Mouse (Mus musculus) spleen, adult 2 months (tissue): ENCODE results near the gene Camk2g. TPM values are rescaled to one million over a fixed set of nuclear protein-coding genes. Genes with fewer than 3 reads are reported as not detected.

Experiments
- DNase-seq, 2 experiments: peaks; one replicate each; pipeline versions ENCODE4 v3.0.0 to v3.0.0-alpha.2; 2012 to 2021; ENCODE audit warnings: low spot score in 2 of 2, low read depth in 1 of 2
- H3K27ac ChIP-seq: fragments of 200-500 bp; 2 replicates; pipeline ENCODE4 v1.5.1; 2012; ENCODE audit warnings: low read length, inconsistent platforms; ENCODE audit not compliant: insufficient read depth
- H3K27me3 ChIP-seq: fragments of 200-500 bp; 2 replicates; pipeline ENCODE4 v1.6.1; 2012; ENCODE audit warnings: mild to moderate bottlenecking, moderate library complexity, low read length, inconsistent platforms; ENCODE audit not compliant: control insufficient read depth, insufficient read depth
- H3K36me3 ChIP-seq: fragments of 200-500 bp; 2 replicates; pipeline ENCODE4 v1.6.1; 2012; ENCODE audit warnings: mild to moderate bottlenecking, low read length, inconsistent platforms; ENCODE audit not compliant: control insufficient read depth, insufficient read depth
- H3K4me1 ChIP-seq: fragments of 200-500 bp; 2 replicates; pipeline ENCODE4 v1.6.1; 2011; ENCODE audit warnings: inconsistent platforms; ENCODE audit not compliant: control insufficient read depth, insufficient read depth, insufficient read length
- H3K4me3 ChIP-seq: fragments of 200-500 bp; 2 replicates; pipeline ENCODE4 v1.5.1; 2011; ENCODE audit warnings: mild to moderate bottlenecking, inconsistent platforms; ENCODE audit not compliant: insufficient read depth, insufficient read length; ENCODE audit errors: extremely low read depth
- CTCF ChIP-seq: fragments of 200-500 bp; IDR thresholded peaks from 2 replicates; pipeline ENCODE4 v1.5.1; 2011; ENCODE audit warnings: mild to moderate bottlenecking, inconsistent platforms; ENCODE audit not compliant: insufficient read depth, insufficient read length, insufficient replicate concordance; ENCODE audit errors: extremely low read depth
- POLR2A ChIP-seq: fragments of 200-500 bp; IDR thresholded peaks from 2 replicates; pipeline ENCODE4 v1.6.1; 2011; ENCODE audit warnings: low read depth, low read length, inconsistent platforms
- WGBS: fragments of 180-500 bp; shearing (Covaris S2); methylation state at CpG from one replicate; pipeline ENCODE4 v1.1.7; 2018; 5-methylcytosine and 5-hydroxymethylcytosine counted together
- polyA plus RNA-seq: library from polyadenylated mRNA; depleted of rRNA; stranded (reverse); fragments of >200 nt; gene quantifications from 2 replicates; pipeline ENCODE4 v1.2.3, GENCODE M21; 2012; rRNA removed

Gene Camk2g
- polyA plus RNA-seq, 1 experiment = 15.7 TPM

DNA sequence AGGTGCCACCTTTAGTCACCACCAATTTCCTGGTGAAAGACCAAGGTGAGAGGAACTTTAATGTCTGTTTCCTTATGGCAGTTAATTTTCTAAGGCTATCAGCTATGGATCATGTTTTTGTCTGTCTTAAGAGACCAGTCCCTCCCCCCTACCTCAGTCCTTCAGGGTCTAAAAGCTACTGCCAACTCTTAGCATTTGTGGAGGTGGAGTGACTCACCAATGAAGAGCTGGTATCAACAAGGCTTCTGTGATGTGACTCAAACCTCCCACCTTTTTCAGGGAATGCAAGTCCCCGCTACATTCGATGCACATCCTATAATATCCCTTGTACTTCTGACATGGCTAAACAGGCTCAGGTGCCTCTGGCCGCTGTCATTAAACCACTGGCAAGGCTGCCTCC, 107.3 kb downstream of the Camk2g start:
- Histone ChIP-seq H3K27me3 (no peaks in the 10 kb centered on the region), H3K27ac (no peak overlapping the region), H3K36me3 (peaks cover 70% of the 10 kb centered on the region), H3K4me3 (no peak overlapping the region), H3K4me1 (peaks cover 5% of the 10 kb centered on the region; the same call in 1 of the 2 replicates)
- no peak for DNase-seq
- 97% methylated on average over 3 of the region's 3 CpGs for WGBS
- no peak for TF ChIP-seq CTCF
- TF ChIP-seq POLR2A = no peak

Other genes starting within 250 kb of the Camk2g start
- gene Ppp3cb, start 247.5 kb downstream of the Camk2g start, polyA plus RNA-seq = 6.0 and 6.5 TPM in 2 replicates
- 1.9 and 2.1 TPM in 2 replicates for gene Usp54, start 153.0 kb downstream of the Camk2g start, polyA plus RNA-seq
- gene Myoz1, start 137.5 kb downstream of the Camk2g start, polyA plus RNA-seq = not detected in 2 replicates
- gene Synpo2l, start 125.7 kb downstream of the Camk2g start, polyA plus RNA-seq = 0.05 and 0.07 TPM in 2 replicates
- gene Sec24c, start 119.8 kb downstream of the Camk2g start, polyA plus RNA-seq = 181 and 239 TPM in 2 replicates
- gene Fut11, start 99.1 kb downstream of the Camk2g start, polyA plus RNA-seq = 10.5 and 20.8 TPM in 2 replicates
- gene Chchd1, start 91.1 kb downstream of the Camk2g start, polyA plus RNA-seq = 12.6 and 15.5 TPM in 2 replicates
- 177 and 225 TPM in 2 replicates for gene Zswim8, start 86.5 kb downstream of the Camk2g start, polyA plus RNA-seq
- 41.6 and 43.2 TPM in 2 replicates for gene Ndst2, start 59.5 kb downstream of the Camk2g start, polyA plus RNA-seq
- gene Plau, start 42.6 kb upstream of the Camk2g start, polyA plus RNA-seq = 1.0 and 1.2 TPM in 2 replicates
- 20.3 and 25.0 TPM in 2 replicates for gene Vcl, start 135.3 kb upstream of the Camk2g start, polyA plus RNA-seq